Mouse (Mus musculus): ENCODE data around the gene Poglut1. TPM values are rescaled to one million over a fixed set of nuclear protein-coding genes. Genes with fewer than 3 reads are reported as not detected.

Poglut1 gene
- total RNA-seq (2022), result 10 to 100 TPM; 34.4 to 46.4 (median 42.1) TPM

- DNase-seq, result peak; percentile 58
Measured at GRCm38 (mm10) chr16:38549479-38550396, at the start of gene Poglut1. Gene Poglut1, minus strand, starts transcription at chr16:38550258.

DNA sequence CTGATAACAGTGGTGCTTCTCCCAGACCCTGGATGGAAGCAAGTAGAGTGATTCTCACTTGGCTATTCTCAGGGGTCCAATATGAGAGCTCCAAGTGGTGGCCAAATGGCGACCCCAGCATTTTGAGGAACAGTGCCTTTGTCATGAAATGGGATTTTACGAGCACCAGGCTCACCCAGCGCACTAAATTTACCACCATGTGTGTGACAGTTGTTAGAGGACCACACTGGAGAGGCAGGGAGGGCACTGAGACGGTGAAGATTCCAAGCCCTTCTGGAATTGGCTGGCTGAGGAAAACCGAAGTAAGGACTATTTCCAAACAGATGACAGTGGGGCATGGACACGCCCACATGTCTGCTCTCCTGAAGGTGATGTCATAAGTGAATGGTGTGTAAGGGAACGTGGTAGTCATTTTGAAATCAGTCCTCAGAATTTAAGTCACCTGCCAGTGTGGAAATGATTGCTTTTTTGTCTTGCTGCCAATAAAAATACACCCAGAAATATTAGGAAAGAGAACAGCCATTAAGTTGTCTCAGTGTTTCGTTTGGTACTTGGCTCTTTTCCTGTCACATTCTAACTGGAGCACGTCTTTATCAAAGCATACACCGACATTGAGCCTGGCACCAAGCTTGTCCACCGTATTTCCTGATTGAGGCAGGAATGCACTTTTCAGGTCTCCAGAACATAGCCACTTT, 49.1 kb upstream of the Poglut1 start:
- DNase-seq, result no peak

GRCm38 (mm10) chr16:38596651-38597050, 46.6 kb upstream of the Poglut1 start:
- no peak for DNase-seq

- no peak for DNase-seq
Measured at GRCm38 (mm10) chr16:38596099-38596498, 46.0 kb upstream of the Poglut1 start.

DNA sequence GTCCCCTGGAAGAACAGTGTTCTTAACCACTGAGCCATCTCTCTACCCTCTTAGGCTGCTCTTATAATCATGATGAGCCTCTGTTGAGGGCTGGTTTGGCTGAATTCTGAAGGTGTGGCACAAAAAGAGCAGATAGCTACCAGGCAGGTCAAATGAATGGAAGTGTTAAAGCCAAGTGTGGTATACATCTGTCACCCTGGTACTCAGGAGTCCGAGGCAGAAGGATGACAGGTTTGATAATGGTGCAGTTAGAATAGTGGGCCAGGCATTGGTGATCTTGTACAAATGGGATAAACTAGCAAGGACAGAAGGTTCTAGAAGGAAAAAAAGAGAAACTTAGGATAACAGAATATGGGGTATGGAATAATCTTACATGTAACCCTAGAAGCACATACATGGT, 44.4 kb upstream of the Poglut1 start:
- DNase-seq, result no peak

DNA sequence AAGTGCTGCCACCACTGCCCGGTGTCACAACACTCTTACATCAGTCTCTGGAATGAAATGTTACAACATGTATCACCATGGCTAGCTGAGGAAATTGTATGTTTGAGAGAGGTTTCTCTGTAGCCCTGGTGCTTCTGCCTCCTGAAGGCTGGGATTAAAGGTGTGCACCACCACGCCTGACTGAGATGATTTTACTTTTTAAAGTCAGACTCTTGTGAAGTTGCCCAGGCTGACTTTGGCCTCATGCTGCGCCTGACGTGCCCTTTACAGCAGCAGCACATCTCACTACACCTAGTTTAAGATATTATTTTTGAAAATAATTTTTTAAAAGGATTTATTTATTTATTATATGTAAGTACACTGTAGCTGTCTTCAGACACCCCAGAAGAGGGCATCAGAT, 42.9 kb upstream of the Poglut1 start:
- DNase-seq, result no peak

DNA sequence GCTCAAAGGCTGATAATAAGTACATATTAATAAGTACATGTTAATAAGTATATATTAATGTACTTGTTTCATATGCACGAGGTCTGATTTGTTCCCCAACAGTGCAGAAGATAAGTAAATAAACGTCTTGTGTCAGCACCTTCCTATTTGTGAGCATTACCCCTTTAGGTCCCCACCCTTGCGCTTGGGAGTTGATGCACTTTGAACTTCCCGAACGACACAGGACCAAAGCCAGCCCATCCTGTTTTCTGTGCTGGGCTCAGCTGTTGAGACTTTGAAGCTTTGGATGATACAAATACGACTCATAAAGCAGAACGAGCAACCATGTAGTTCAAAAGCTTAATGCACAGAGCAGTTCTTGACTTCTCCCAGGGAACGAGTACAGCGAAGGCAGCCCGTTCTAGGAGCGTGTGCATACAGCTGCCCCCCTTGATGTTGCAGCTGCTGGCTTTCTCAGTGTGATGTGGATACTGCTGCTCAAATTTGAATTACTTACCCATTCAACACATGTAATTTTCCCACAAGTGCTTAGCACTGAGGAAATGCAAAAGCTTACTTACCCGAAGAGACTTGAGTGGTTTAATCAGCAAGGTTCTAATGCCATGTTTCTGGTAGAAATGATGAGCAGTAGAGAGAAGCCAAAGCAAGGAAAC, 42.1 kb upstream of the Poglut1 start:
- DNase-seq, result no peak

GRCm38 (mm10) chr16:38591506-38591905, 41.4 kb upstream of the Poglut1 start:
- no peak for DNase-seq

DNA sequence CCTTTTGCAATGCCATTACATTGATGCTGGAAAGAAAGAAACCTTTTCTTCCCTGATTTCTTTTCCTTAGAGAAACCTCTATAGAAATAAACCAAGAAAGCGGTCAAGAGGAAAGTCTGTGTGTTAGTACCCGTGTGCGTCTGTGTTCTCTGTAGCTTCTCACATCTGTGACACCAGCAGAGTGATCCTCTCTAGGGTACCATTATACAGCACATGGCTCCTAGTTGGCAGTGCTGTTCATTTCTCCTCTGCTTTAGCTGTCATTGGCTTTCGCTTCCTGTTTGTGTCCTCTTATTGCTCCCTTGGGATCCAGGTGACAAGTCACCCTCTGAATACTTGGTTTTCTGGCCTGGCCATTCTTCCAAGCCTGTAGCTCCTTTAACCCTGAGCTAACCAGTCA, 37.5 kb upstream of the Poglut1 start:
- no peak for DNase-seq

DNA sequence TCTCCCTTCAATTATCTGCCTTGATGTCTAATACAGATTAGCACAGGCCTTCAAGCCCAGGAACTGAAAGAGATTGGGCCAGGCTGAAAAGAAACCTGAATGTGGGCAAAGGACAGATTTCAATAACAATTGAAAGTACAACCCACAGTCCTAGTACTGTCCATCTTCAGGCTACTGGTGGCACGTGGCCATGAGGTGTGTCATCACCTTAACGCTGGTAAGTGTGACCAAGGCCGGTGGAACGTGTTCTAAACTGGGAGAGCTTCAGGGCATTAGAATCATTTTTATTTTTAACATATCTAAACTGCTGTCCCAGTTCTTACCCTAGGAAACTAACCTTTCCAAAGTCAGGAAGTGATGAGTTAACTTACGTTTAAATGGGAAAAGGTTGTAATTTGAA, 37.1 kb upstream of the Poglut1 start:
- DNase-seq, result no peak

DNA sequence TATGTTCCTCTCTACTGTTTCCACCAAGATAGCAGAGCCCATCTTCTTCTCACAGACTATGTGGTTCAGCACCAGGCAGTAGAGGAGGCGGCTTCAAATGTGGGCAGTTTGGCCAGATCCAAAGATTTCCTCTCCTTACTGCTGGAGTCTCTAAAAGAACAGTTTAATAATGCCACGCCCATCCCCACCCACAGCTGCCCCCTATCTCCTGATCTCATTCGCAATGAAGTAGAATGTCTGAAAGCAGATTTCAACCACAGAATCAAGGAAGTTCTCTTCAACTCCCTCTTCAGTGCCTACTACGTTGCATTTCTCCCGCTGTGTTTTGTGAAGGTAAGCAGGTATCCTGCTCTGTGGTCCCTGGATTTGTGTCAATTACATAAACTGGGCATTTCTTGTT, 35.1 kb upstream of the Poglut1 start:
- DNase-seq, result no peak

DNA sequence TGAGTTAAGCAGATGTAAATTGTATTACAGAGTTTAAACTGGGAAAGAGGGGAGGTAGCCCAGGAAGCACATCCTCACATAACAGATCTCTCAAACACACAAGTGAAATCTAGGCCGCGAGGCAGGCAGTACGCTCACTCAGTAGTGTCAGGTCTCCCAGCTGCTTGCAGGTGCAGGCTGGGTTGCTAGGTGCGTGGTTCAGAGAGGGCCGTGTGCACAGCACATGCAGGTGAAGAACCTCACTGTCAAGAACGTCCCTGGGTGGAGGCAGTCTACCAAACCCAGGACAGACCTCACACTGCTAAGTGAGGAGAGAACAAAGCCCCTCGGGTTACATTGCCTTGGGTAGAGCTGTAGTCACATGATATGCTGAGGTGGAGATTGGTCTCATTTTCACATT, 34.7 kb upstream of the Poglut1 start:
- no peak for DNase-seq

- no peak for DNase-seq
Measured at GRCm38 (mm10) chr16:38571481-38571880, 21.4 kb upstream of the Poglut1 start.

GRCm38 (mm10) chr16:38568192-38568591, 18.1 kb upstream of the Poglut1 start:
- no peak for DNase-seq

DNA sequence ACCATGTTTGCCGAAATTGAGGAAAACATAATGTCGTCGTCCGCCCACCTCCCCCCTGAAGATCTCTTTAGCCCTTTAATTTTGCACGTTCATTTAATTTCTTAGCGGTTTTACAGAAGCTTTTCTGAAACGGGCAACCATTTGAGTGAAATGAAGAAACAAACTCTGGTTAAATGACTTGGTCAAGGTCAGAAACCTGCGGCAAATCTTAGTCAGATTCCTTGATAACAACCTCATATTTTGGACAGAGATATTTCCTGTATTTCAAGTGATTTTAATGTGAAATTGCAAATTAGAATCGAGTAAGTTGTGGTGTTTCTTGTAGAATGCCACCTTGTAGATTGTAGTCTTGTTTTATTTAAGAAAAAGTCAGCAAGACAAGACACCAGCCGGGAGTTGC, 13.5 kb upstream of the Poglut1 start:
- DNase-seq, result no peak

DNA sequence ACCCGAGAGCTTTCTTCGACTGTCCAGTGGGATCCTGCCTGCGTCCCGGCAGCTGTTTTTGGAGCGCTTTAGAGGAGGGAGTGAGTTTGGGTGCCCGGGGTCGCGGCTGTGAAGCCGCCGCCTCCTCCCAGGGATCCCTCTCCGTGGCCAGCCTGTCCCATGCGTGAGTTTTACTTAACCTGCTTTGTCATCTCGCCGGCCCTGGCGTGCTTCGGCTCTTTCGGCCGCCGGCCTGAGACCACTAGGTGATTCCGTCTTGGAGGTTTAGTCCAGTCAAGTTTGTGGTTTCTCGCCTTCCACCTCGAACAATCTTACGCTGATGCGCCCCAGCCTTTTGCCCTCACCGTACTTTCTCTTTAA, 12.9 kb upstream of the Poglut1 start:
- DNase-seq, result no peak

DNA sequence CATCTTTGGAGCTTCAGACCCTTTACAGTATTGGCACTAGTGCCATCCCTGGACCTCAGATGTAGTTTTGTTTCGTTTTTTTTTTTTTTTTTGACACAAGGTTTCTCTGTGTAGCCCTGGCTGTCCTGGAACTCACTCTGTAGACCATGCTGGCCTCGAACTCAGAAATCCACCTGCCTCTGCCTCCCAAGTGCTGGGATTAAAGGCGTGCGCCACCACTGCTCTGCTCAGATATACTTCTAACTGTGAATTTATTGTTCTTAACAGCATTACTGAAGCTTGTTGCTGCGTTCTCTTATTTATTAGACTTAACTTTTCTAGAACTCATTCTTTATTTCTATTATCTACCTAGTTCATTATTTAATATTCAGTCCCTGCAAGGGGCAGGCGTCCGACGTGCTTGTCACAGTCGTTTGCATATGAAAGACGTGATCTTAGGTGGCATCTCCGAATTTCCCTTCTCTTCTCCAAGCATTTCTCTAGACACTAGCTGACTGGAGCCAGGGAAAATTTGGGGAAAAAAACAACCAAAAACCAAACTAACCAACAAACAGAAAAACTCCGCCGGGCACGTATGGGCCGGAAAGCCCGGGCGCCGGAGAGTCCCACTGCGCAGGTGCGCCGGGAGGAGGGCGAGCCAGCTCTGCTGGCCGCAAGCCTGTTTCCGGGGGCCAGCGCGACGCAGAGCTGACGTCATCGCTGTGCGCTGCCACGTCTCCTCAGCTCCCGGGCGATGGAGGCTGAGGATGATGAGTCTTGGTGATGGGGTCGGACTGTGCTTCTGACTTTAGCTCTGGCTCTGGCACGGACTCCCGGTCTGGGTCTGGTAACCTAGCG, 12.3 kb upstream of the Poglut1 start:
- DNase-seq, result peak; percentile 92

- DNase-seq, result no peak
Measured at GRCm38 (mm10) chr16:38558221-38558748, 8.2 kb upstream of the Poglut1 start, which contains the start of gene Tmem39a. Gene Tmem39a, plus strand, starts transcription at chr16:38558698.

DNA sequence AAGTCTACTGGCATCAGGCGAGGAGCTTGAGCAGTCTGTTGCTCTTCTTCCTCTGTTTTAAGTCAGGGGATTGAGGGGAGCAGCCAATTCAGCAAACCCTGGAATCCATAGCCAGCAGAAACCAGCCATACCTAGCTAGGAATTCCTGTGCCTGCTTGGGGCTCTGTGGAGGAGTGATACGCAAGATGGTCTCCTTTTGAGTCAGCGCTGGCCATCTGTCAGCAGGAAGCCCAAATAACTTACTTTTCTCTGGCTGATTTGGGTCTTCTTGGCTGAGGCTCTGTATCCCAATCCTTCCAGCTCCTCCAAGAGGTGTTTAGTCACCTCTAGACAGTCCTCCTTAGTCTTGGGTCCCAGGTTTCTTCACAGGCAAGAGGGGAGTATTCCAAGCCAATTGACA, 5.9 kb upstream of the Poglut1 start:
- DNase-seq, result no peak

GRCm38 (mm10) chr16:38548000-38548399, 2.1 kb downstream of the Poglut1 start:
- no peak for DNase-seq

DNA sequence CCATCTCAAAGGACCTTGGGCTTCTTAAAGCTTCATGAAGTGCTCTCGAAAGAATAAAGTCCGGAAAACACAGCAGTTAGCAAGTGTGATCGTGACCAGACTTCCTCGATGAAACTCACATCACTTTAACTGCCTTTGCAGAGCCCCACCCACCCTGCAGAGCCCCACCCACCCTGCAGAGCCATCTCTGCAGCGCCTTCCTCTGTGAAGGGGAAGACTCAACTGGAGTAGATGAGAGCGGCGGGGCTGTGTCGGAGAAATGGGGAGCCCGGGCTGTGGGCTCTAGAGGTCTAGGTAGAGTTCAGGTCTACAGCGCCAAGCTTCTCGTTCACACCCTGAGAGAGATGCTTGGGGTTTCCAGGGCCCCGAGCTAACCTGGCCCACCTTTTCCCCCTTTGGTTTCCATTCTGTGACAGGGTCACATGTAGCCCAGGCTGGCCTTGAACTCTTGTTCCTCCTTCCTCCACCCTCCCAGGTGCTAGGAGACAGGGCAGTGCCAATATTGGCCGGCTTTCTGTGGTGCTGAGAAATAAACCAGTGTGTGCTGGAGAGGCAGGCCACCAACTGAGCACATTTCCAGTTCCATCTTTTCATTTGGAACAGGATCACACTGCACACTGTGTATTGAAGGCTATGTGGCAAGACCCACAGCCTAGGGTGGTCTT, 11.2 kb downstream of the Poglut1 start:
- DNase-seq, result no peak

Data from adrenal gland, adult 8-10 months (tissue).